Mouse (Mus musculus) heart, adult 2 months (tissue): Measurements from ENCODE around the gene Rtn2.

ENCODE experiments used
- CTCF ChIP-seq: fragments of 200-600 bp; IDR thresholded peaks from 2 replicates; pipeline ENCODE4 v1.8.1; 2022; ENCODE audit warnings: antibody characterized with exemption, mild to moderate bottlenecking, moderate library complexity
- POLR2A ChIP-seq: fragments of 200-500 bp; IDR thresholded peaks from 2 replicates; pipeline ENCODE4 v1.6.1; 2011; ENCODE audit warnings: mild to moderate bottlenecking, low read depth, low read length, control low read depth; ENCODE audit not compliant: insufficient read depth

DNA sequence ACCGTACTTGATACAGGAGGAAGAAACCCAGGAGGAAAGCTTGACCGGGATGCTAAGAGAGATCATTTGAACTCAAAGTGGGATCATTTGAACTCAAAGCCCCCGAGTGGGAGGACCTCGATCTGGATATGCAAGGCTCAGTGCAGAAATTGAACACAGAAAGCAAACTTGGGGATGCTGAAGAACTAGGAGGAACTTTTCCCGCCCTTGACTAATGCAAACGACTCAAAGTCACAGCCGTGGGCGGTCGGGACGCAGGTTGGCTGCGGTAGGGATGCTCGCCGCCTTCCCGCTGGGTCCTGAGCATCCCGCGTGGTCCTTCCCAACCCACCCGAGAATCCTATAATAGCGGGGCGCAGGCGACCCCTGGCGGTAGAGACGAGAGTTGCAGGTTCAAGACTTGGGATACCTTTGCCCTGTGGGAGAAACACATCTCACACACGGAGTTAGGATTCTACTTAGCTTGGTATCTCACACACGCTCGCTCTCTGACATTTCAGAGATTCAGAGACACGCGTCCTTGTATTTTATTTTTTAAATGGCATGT, 60.1 kb downstream of the Rtn2 start:
- TF ChIP-seq CTCF, result peak; percentile 100
- TF ChIP-seq POLR2A, result no peak
